Mouse (Mus musculus): ENCODE results near the gene Hhex.

Gene Hhex

DNA sequence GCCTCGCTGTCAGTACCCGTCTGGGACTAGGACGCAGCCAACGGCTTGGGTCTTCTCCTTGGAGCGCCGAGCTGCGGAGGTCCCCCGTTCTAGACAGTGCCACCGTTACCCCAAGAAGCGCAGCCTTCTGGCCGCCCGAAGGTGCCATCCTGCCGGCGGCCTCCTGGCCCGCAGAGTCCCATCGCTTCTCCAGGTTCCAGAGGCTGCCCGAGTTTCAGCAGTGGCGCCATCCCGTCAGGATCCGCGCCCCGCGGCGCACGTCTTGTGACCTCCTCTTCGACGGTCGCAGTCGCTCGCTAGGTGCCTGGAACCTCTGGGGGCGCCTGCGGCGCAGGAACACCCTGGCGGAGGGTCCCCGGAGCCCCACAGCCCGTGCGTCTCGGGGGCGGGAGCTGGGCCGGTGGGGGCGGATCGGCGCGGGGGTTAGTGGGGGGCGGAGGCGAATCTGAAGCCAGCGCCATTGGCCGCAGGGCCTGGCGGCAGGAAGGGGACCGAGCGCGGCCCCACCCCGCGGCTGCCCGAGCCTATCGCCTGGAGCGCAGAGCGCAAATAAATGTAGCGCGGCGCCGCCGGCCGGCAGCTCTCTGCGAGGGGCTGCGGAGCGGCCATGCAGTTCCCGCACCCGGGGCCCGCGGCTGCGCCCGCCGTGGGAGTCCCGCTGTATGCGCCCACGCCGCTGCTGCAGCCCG lies at the start of gene Hhex:
Hhex (plus strand) TSS at position 548 of the 689 bp plus-strand sequence.
- peak; percentile 72 for DNase-seq (ENCODE audit: low read depth, low spot score)

DNA sequence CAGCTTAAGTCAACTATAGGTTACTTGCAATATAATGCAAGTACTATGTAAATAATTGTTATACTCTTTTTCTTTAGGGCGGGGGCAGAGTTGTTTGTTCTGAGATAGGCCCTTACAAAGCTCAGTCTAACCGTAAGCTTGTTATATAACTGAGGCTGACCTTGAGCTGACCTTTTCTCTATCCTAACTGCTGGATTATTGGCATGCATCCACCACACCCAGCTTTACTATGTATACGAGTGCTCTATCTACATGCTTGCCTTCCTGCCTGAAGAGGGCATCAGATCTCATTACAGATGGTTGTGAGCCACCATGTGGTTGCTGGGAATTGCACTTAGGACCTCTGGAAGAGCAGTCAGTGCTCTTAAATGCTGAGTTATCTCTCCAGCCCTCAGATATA lies 48.5 kb upstream of the Hhex start:
- DNase-seq (ENCODE audit: low read depth, low spot score) = peak; percentile 70

DNA sequence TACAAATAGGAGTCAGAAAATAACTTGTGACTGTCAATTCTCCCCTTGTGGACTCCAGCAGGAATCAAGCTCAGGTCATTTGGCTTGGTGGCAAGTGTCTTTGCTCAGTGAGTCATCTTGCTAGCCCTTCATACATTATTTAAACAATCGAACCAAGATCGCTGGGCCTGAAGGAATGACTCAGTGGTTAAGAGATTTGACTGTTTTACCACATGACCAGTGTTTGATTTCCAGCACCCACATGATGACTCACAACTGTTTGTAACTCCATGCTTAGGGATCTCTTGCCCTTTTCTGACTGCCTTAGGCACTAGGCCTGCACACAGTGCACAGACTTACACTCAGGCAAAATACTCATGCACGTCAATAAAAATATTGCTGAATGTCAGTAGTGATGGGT lies 42.7 kb upstream of the Hhex start:
- DNase-seq (ENCODE audit: low read depth, low spot score) = no peak

DNA sequence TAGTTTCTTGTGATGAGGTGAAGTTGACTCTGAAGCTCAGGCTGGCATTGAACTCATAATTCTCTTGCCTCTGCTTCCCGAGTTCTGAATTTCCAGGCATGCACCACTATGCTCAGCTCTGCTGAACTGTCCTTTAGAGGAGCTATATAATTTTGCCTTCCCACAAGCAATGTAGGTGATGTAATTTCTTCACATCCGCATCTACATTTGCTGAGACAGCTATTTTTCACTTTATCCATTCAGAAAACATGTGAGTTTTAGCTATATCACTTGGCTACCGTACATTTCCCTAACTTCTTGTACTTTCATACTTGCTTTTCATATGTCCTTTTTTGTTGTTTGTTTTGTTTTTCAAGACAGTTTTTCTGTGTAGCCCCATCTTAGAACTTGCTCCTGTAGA lies 38.3 kb upstream of the Hhex start:
- DNase-seq (ENCODE audit: low read depth, low spot score) = no peak

DNA sequence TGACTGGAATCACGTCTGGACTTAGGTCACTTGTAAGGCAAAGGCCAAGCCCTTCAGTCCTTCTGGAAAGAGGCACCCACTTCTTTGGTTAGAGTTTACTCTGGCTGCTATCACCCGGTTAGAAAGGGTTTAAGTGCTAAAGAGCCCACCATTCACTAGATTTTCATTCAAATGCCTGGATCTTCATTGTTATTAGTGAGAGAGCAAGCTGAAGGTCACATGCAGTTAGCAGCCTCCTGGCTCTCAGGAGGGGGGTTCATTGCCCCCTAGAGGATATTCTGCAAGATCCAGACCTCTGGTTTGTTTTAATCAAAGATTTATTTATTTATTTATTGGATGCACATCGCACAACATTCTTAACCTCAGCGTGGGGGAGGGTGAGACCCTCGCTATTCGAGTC lies 33.7 kb upstream of the Hhex start:
- DNase-seq (ENCODE audit: low read depth, low spot score) = peak; percentile 88

DNA sequence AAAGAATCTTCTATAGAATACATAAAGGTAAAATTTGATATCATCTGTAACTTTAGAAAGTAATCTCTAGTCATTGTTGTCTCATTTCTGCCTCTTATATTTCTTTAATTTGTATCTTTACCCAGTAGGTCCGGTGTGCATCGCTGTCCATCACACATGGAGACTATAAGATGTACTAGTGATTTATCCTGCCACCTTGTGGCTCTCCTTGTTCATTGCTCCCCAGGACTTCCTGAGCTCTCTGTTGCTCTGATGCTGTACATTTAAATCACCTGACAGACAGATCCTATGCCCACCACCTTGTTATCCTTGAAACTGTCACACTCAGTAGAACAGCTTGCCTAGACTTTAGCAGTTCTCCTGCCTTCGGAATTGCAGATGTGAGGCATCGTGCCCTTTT lies 16.3 kb upstream of the Hhex start:
- peak; percentile 65 for DNase-seq (ENCODE audit: low read depth, low spot score)

DNA sequence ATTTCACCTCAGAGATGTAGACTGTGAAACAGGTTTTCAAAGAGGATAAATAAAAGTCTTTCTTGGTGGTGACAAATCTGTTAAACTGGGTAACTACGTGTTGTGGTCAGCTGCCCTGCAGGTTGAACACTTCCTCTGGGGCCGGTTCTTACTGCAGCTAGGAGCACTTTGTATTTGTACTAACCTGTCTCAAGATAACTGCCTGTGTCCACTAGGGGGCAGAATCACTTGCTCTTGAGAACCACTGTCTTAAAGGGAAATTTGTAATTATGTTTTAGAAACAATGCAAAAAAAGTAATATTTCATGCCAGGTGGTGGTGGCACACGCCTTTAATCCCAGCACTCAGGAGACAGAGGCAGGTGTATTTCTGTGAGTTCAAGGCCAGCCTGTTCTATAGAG lies 15.0 kb upstream of the Hhex start:
- peak; percentile 83 for DNase-seq (ENCODE audit: low read depth, low spot score)

DNA sequence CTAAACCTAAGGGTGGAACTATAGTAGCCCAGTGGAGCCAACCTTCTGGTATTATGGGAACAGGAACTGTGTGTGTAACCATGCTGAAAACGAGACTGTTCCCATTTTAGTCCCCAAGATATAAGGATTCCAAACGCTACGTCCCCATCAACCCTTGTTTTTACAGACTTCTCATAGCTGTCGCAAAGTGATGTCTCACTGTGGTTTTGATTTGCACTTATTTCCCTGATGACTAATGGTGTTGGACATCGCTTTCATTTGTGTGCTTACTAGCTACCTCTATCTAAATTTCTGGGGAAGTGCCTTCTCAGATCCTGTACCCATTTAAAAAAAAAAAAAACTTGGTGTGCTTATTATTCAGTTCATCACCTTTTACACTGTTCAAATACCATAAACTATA lies 6.0 kb upstream of the Hhex start:
- no peak for DNase-seq (ENCODE audit: low read depth, low spot score)

DNA sequence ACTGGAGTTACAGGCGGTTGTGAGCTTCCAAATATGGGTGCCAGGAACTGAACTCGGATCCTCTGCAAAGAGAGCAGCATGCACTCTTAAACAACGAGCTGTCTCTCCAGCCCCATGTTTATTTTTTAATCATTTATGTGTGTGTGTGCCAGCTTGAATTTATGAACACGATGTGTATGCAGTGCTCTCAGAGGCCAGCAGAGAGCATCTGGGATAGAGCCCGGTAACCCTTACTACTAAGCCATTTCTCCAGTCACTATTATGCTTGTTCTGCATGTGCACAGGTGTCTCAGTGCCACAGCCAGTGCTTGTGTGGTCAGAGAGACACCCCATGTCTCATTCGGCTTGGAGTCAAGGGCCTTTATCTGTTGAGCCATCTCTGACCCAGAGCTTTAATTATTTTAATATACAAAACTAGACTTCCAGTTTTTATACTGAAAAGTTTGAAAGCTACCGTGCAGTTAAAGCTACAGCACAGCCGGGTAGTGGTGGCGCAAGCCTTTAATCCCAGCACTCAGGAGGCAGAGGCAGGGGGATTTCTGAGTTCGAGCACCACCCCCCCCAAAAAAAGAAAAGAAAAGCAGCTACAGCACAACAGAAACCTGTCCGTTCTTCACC lies 3.4 kb upstream of the Hhex start:
- DNase-seq (ENCODE audit: low read depth, low spot score) = peak; percentile 14

DNA sequence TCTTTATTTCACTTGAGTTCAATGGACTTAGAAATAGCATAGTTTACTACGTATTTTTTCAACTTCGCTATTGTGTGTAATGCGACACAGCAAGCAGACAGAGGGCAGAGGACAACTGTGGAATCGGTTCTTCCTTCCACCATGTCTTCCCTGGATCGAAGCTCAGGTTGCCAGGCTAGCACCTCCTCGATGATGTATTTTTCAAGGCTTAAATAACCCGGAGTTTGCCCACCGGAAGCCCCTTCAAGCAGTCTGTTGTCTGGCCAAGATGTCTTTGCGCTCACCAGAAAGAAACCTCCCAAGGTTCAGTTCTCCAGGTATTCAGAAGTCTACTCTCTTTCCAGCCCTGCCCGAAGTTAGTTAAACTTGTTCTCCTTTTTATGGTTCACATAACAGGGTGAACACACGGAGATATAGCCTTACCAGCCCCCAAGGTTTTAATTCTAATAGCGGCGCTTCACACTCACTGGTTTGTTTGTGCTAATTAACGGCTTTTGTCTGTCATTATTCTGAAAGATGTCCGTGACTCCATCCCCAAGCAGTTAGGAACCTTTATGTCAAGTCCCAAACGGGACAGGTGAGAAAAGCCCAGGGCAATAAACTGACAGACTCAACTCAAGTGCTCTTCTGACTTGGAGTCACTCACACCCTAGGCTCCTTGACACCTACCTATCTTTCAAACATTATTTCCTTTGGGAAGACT lies 1.6 kb upstream of the Hhex start:
- DNase-seq (ENCODE audit: low read depth, low spot score) = no peak

DNA sequence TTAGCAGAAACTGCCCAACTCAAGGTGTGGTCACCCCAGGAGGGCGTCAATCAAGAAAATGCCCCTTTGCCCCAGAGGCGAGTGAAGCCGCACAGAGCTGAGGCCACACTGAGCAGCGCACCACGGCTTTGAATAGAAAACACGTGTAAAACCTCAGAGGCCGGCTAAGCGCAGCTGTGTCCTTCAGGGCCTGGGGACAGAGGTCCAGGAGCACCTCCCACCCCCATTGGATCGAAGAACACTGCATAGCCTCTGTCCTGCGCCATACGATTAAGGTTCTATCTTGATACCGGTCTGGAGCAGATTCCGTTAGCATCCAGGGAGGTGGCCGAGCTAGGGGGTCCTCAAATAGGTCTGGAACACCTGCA lies 731 bp upstream of the Hhex start:
- peak; percentile 27 for DNase-seq (ENCODE audit: low read depth, low spot score)

DNA sequence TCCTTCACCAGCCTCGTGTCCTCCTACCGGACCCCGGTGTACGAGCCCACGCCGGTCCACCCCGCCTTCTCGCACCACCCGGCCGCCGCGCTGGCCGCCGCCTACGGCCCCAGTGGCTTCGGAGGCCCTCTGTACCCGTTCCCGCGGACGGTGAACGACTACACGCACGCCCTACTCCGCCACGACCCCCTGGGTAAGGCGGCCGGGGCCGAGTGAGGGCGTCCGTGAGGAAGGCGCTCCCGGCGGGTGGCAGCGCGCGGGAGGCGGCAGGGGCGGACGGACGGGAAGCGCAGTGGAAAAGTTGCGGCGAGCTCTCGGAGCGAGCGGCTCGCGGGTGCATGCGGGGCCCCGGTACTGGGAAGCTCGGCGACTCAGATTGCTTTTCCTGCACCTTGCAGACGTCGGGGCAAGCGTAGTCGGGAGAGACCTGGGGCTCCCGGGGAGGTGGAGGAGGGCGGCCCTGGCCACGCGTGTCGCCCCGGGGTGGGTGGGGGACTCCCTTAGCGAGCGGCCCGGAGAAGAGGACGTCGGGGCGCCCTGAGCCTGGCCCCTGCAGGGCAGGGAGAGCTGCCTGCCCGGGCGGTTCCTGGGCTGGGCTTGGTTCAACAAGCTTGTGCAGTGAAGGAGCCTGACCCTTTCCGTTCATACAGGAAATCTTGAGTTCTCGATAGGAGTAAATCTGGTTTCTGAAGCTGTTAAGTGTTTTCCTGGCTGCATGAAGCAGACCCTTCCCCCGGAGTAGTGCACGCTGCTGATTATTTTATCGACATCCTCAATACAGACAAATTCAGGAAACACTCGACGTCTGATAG lies 637 bp downstream of the Hhex start:
- DNase-seq (ENCODE audit: low read depth, low spot score) = peak; percentile 21

DNA sequence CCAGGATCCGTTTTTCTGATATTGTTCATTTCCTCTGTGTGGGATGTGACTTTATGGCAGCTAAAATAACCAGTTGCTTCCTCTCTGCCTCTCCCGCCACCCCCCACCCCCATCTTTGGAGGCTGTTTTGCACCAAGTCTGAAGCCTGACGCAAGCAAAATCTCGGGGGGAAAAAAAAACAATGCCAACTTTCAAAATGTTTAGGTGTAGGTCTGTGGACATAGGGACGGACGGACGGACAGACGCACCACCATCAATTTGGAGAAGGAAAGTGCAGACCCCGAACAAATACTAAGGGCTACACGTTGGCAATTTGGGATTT lies 1.2 kb downstream of the Hhex start:
- DNase-seq (ENCODE audit: low read depth, low spot score) = no peak

DNA sequence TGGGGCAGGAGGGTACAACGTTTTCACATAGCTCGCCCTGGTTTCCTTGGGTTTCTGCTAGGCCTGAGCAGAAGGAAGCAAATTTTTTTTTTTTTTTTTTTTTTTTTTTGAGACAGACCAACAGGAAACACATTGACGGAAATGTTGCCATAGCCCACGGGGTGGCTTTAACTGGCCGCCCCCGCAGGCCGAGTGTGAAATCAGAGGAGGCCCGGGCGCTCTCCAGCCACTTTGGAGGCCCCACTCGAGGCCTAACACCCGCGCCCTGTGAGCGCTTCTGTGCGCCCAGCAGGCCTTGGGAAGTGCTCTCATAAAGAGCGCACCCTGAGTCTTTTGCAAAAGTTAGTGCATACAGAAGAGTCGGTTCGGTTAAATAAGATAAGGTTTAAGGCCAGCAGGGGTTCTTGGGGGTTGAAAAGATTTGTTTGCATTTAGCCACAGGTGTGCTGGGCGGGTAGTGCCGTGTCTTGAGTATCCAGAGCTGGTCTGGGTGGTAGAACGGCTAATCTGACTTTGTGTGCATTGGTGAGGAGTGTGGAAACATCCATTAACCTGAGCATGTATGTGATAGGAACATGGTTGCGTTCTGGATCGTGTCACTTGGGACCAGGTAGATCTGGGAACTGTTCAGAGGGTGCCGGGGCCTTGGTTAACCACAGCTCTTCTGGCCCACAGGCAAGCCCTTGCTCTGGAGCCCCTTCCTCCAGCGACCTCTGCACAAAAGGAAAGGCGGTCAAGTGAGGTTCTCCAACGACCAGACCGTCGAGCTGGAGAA lies 2.1 kb downstream of the Hhex start:
- peak; percentile 32 for DNase-seq (ENCODE audit: low read depth, low spot score)

DNA sequence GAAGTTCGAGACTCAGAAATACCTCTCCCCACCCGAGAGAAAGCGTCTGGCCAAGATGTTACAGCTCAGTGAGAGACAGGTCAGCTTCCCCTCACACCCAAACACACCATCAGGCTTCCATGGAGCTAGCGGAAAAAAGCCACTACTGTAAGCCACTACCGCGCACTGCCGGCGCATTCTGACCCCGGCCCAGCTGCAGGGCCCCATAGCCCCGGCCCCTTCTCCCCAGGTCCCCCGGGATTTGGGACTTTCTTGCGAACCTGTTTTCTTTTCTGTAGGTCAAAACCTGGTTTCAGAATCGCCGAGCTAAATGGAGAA lies 2.6 kb downstream of the Hhex start:
- no peak for DNase-seq (ENCODE audit: low read depth, low spot score)

DNA sequence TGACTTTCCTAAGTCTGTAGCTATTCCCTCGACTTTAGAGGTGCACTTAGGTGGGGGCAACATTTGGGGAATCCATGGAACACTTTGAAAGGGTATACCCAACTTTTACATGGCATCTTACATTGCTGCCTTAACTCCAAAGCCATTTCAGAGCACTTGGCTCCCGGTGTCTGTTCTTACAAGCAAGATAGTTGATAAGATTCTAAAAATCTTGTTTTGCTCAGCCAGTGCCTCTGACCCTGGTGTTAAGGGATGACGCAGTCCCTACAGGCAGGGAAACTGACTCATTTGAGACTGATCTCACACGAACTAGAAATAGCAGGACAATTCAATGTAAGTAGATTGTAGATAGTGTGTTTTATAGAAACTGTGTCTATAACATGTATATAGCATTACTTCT lies 5.6 kb downstream of the Hhex start:
- no peak for DNase-seq (ENCODE audit: low read depth, low spot score)

DNA sequence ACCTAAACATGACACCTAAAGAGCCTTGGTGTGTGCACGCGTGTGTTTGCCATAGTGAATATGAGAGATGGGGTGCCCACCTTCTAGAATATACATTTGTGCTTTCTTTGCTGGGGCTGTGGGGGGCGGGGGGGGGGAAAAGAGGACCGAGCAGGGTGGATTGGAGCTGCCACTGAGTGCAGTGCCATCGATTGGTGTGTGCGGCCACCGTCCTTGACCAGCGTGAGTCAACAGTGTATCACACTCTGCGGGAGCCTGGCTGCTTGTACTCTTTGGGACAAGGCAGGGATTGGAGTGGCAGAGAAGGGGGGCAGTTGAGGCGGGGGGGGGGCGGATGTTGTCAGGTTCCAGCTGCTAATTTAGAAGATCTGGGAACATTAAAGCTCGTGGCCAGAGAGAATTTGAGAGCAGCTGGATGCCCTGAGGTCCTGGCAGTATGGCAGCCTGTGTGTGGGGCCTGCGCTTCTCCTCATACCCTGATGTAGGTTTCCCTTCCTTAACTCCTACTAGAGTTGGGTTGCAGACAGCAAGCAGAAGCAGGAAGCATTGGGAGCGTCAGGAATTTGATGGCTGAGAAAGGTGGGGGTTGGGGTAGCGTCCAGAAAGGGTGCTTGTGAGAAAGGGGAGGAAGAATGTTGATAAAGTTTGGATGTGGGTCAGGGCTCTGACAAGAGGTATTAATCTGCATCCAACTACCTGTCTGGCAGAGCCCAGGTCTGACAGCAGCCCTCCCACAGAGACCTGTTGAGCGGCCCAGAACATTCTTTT lies 6.3 kb downstream of the Hhex start:
- DNase-seq (ENCODE audit: low read depth, low spot score) = no peak

DNA sequence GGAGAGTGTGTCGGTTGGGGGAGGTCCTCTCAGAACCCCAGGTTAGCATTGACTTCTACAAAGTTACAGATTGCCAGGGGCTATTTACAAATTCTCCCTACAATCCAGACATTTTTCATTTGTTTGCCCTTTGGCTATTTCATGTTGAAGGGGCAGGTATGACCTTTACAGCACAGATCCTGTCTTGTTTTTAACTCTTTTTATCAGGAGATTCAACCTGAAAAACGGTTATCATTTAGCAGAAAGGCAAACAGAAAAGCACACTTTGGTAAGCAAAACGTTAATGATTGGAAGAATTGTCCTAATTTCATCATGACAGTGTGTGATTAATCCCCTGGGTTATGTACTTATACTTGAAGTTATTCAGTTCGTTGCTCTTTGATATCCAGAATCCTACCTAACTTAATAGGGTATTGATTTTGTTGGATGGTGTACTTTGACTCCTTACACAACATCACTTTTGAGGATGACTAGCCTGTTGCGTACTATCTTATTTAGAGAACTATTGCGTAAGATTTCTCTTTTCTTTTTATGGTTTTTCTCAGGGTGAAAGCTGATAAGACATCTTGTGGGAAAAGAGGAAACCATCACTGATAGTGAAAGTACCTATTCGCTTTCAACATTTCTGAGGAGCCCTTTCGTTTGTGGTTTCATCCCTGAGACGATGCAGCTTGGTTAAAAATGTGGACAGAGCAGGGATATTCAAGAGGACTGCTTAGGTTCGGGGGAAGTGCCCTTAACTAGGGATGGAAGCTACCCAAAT lies 8.1 kb downstream of the Hhex start:
- no peak for DNase-seq (ENCODE audit: low read depth, low spot score)

DNA sequence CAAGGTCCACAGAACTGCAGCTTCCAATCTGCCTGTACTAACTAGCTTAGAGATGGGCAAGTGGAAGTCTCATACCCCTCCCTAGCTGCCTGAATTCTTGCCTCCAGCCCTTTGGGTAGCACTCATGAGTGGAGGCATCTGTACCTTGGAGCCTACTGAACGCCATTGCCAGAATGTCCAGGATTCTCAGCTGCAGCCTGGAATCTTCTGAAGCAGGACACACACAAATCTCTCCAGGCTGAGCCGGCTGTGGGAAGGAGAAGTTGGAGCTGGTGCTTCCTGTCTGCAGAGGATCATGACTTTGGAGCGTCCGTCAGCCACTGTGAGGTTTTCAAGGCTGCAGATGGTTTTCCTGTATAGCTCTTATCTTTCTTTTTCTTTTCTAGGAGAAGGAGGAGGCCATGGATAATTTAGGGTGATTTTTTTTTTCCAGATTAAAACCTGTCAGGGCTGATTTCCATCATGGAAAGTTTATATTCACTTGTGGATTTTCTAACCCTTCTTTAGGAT lies 9.1 kb downstream of the Hhex start:
- DNase-seq (ENCODE audit: low read depth, low spot score) = no peak

DNA sequence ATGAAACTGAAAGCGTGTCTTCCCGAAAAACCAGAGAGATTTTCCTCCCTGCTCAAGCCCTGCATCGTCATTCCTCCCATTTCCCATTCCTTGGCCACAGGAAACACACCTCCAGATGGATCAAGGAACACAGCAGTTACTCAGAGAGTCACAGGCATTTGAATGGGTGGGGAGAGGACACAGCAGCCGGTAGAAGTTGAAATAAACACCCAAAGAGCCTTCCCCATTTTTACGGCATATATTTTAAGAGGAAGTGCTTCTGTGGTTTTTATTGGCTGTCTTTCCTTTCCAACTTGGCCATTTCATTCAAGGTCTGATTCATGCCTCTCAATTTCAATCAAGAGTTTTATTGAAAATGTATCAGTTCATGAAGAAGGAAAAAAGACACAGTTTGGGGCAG lies 13.6 kb downstream of the Hhex start:
- no peak for DNase-seq (ENCODE audit: low read depth, low spot score)
